In genomic region chr17:35868165-35868820, GRCm38 (mm10) we compare ENCODE assay signal across 8 mouse cellular contexts. TPM values are rescaled to one million over a fixed set of nuclear protein-coding genes. Genes with fewer than 3 reads are reported as not detected.
A peak's percentile ranks its signal among the peaks of the same experiment; 100 is the strongest.
DNase-seq lines count a peak whose midpoint lies in the region; ATAC-seq and TF ChIP-seq lines count a peak whose summit lies in the region.

No protein-coding gene starts in this region.

- H3K27me3 ChIP-seq in E14TG2a.4 (ENCODE audit: insufficient read depth, low read length) = peaks cover 11% of the 10 kb centered on the region
- no peaks in the 10 kb centered on the region for H3K27me3 ChIP-seq in forebrain, embryonic 16.5 days (replicated peaks; ENCODE audit: control insufficient read depth, insufficient read depth, low read length)
- H3K27me3 ChIP-seq in intestine, postnatal 0 days (replicated peaks; ENCODE audit: control insufficient read depth, insufficient read depth, low read length) = no peaks in the 10 kb centered on the region
- no peaks in the 10 kb centered on the region for H3K27me3 ChIP-seq in splenic B cell, adult 2 months (ENCODE audit: control insufficient read depth, insufficient read depth, low read length, poor library complexity, severe bottlenecking)

- peaks cover 84% of the 10 kb centered on the region for H3K4me1 ChIP-seq in E14TG2a.4 (replicated peaks; ENCODE audit: low read depth, low read length)
- H3K4me1 ChIP-seq in forebrain, embryonic 16.5 days (replicated peaks; ENCODE audit: control insufficient read depth, insufficient read depth, low read length) = peaks cover 59% of the 10 kb centered on the region
- no peaks in the 10 kb centered on the region for H3K4me1 ChIP-seq in intestine, postnatal 0 days (replicated peaks; ENCODE audit: control insufficient read depth, insufficient read depth, low read length)

- no peak for TF ChIP-seq CTCF in E14TG2a.4 (conservative IDR thresholded peaks at IDR 0.05; ENCODE audit: low read length)
- peak; percentile 16; the same call in 1 of the 2 replicates for TF ChIP-seq CTCF in intestine, postnatal 0 days (IDR thresholded peaks at IDR 0.05; ENCODE audit: low read depth)

- ATAC-seq in forebrain, embryonic 16.5 days = no peak
- no peak for ATAC-seq in intestine, postnatal 0 days
- ATAC-seq in cerebellum, adult (ENCODE audit: insufficient number of reproducible peaks, low FRiP score, low TSS enrichment) = no peak

- H3K27ac ChIP-seq in forebrain, embryonic 16.5 days (ENCODE audit: low read length) = peak overlapping the region; percentile 47; the same call in 1 of the 2 replicates
- H3K27ac ChIP-seq in intestine, postnatal 0 days (ENCODE audit: low read depth, low read length) = peak overlapping the region; percentile 87

- H3K36me3 ChIP-seq in E14TG2a.4 (ENCODE audit: insufficient read depth, low read length) = peaks cover 45% of the 10 kb centered on the region
- peaks cover 4% of the 10 kb centered on the region; the same call in 1 of the 2 replicates for H3K36me3 ChIP-seq in forebrain, embryonic 16.5 days (ENCODE audit: control insufficient read depth, insufficient read depth)
- no peaks in the 10 kb centered on the region for H3K36me3 ChIP-seq in intestine, postnatal 0 days (ENCODE audit: control insufficient read depth, insufficient read depth)
- peaks cover 7% of the 10 kb centered on the region for H3K36me3 ChIP-seq in splenic B cell, adult 2 months (ENCODE audit: control insufficient read depth, insufficient read depth, low read length, poor library complexity, severe bottlenecking)

- H3K9ac ChIP-seq in forebrain, embryonic 16.5 days (replicated peaks; ENCODE audit: low read depth, low read length) = peak overlapping the region; percentile 87
- H3K9ac ChIP-seq in intestine, postnatal 0 days (ENCODE audit: low read depth, low read length) = peak overlapping the region; percentile 46

- H3K9me3 ChIP-seq in E14TG2a.4 (ENCODE audit: low read length) = no peaks in the 10 kb centered on the region
- H3K9me3 ChIP-seq in forebrain, embryonic 16.5 days (ENCODE audit: control insufficient read depth, low read length) = no peaks in the 10 kb centered on the region
- H3K9me3 ChIP-seq in intestine, postnatal 0 days (ENCODE audit: control insufficient read depth) = no peaks in the 10 kb centered on the region

- peak overlapping the region; percentile 88 for H3K4me3 ChIP-seq in E14TG2a.4 (replicated peaks; ENCODE audit: low read length)
- peak overlapping the region; percentile 83 for H3K4me3 ChIP-seq in forebrain, embryonic 16.5 days (replicated peaks; ENCODE audit: low read length)
- peak overlapping the region; percentile 61 for H3K4me3 ChIP-seq in intestine, postnatal 0 days (ENCODE audit: low read depth, low read length)

- WGBS in forebrain, embryonic 16.5 days = 30% methylated on average over 17 of the region's 17 CpGs
- WGBS in intestine, postnatal 0 days = 35% methylated on average over 16 of the region's 17 CpGs

- DNase-seq in A20 (ENCODE audit: low read depth, low spot score) = peak; percentile 76
- DNase-seq in lung, postnatal 14 days = peak; percentile 51
- peak; percentile 62 for DNase-seq in splenic B cell, adult 2 months (ENCODE audit: low read depth, low spot score)
- no peak for DNase-seq in ovary, postnatal 36 days (ENCODE audit: low spot score)

- H3K4me2 ChIP-seq in forebrain, embryonic 16.5 days (ENCODE audit: low read length) = peak overlapping the region; percentile 93
- peak overlapping the region; percentile 92 for H3K4me2 ChIP-seq in intestine, postnatal 0 days (replicated peaks; ENCODE audit: low read depth)

RNA-seq across cellular contexts. Expression of gene Ppp1r18, which starts 2.9 kb away (rescaled TPM):
- polyA plus RNA-seq in forebrain, embryonic 16.5 days (2015; fragmentation: Nextera tagmentation; extraction: Ambion mirVana) = 24.9 and 25.7 TPM in 2 replicates
- polyA plus RNA-seq in intestine, postnatal 0 days (2015; fragmentation: Nextera tagmentation; extraction: Ambion mirVana) = 15.2 and 15.6 TPM in 2 replicates

RNA-seq across cellular contexts. Expression of gene Nrm, which starts 7.2 kb away (rescaled TPM):
- polyA plus RNA-seq in forebrain, embryonic 16.5 days (2015; fragmentation: Nextera tagmentation; extraction: Ambion mirVana) = 23.4 and 26.1 TPM in 2 replicates
- 19.8 and 20.6 TPM in 2 replicates for polyA plus RNA-seq in intestine, postnatal 0 days (2015; fragmentation: Nextera tagmentation; extraction: Ambion mirVana)

RNA-seq across cellular contexts. Expression of gene Dhx16, which starts 11.3 kb away (rescaled TPM):
- polyA plus RNA-seq in forebrain, embryonic 16.5 days (2015; fragmentation: Nextera tagmentation; extraction: Ambion mirVana) = 40.4 and 42.2 TPM in 2 replicates
- polyA plus RNA-seq in intestine, postnatal 0 days (2015; fragmentation: Nextera tagmentation; extraction: Ambion mirVana) = 17.2 and 18.1 TPM in 2 replicates

RNA-seq across cellular contexts. Expression of gene Mdc1, which starts 27.0 kb away (rescaled TPM):
- 10.6 and 13.2 TPM in 2 replicates for polyA plus RNA-seq in forebrain, embryonic 16.5 days (2015; fragmentation: Nextera tagmentation; extraction: Ambion mirVana)
- polyA plus RNA-seq in intestine, postnatal 0 days (2015; fragmentation: Nextera tagmentation; extraction: Ambion mirVana) = 2.3 and 2.7 TPM in 2 replicates

RNA-seq across cellular contexts. Expression of gene 2310061I04Rik, which starts 28.9 kb away (rescaled TPM):
- polyA plus RNA-seq in forebrain, embryonic 16.5 days (2015; fragmentation: Nextera tagmentation; extraction: Ambion mirVana) = 34.5 and 49.5 TPM in 2 replicates
- polyA plus RNA-seq in intestine, postnatal 0 days (2015; fragmentation: Nextera tagmentation; extraction: Ambion mirVana) = 31.5 and 32.3 TPM in 2 replicates
